In genomic region chr13:71957811-71958351, GRCm38 (mm10) we compare ENCODE assay signal across 11 mouse cellular contexts. TPM values are rescaled to one million over a fixed set of nuclear protein-coding genes. Genes with fewer than 3 reads are reported as not detected.
A peak's percentile ranks its signal among the peaks of the same experiment; 100 is the strongest.
DNase-seq lines count a peak whose midpoint lies in the region; ATAC-seq lines count a peak whose summit lies in the region.
"Had no signal": no experiment of that assay in that cellular context is flagged by ENCODE, and none has a peak within 500 bp of the region (broad histone marks: within the 10 kb centered on the region; RNA-seq: fewer than 3 reads in every experiment).

No protein-coding gene starts in this region.

- no peaks in the 10 kb centered on the region for H3K36me3 ChIP-seq in lung, embryonic 15.5 days
- no peaks in the 10 kb centered on the region for H3K36me3 ChIP-seq in limb, embryonic 12.5 days
- H3K36me3 ChIP-seq: liver, embryonic 15.5 days had no signal

- H3K27me3 ChIP-seq in lung, embryonic 15.5 days, result peaks cover 87% of the 10 kb centered on the region
- peaks cover 96% of the 10 kb centered on the region for H3K27me3 ChIP-seq in limb, embryonic 12.5 days

- H3K9ac ChIP-seq in lung, embryonic 15.5 days, result peak overlapping the region; percentile 24; the same call in 1 of the 2 replicates
- no peak overlapping the region for H3K9ac ChIP-seq in limb, embryonic 12.5 days (replicated peaks)
- H3K9ac ChIP-seq: liver, embryonic 15.5 days had no signal

- peak overlapping the region; percentile 53 for H3K4me3 ChIP-seq in lung, embryonic 15.5 days
- peak overlapping the region; percentile 60 for H3K4me3 ChIP-seq in limb, embryonic 12.5 days (replicated peaks)
- H3K4me3 ChIP-seq: liver, embryonic 15.5 days had no signal

- H3K4me1 ChIP-seq in lung, embryonic 15.5 days, result 0 out of 2 replicates have a peak, but pooled peaks cover 3% of the 10 kb centered on the region
- peaks cover 41% of the 10 kb centered on the region for H3K4me1 ChIP-seq in limb, embryonic 12.5 days (replicated peaks)
- H3K4me1 ChIP-seq: liver, embryonic 15.5 days had no signal

- peak overlapping the region; percentile 53 for H3K4me2 ChIP-seq in lung, embryonic 15.5 days
- H3K4me2 ChIP-seq in limb, embryonic 12.5 days, result peak overlapping the region; percentile 47
- H3K4me2 ChIP-seq: liver, embryonic 15.5 days had no signal

- no peak overlapping the region for H3K27ac ChIP-seq in lung, embryonic 15.5 days
- H3K27ac ChIP-seq in limb, embryonic 12.5 days, result no peak overlapping the region
- H3K27ac ChIP-seq: liver, embryonic 15.5 days had no signal

- no peak for ATAC-seq in lung, embryonic 15.5 days (ENCODE audit: borderline replicate concordance, extremely low read depth, low FRiP score, low TSS enrichment)
- no peak for ATAC-seq in limb, embryonic 12.5 days (ENCODE audit: insufficient number of reproducible peaks, insufficient read depth, low FRiP score, low TSS enrichment, low read depth)
- ATAC-seq in CD4-positive, CD25-positive, alpha-beta regulatory T cell, adult 4 months, result no peak

- no peaks in the 10 kb centered on the region for H3K9me3 ChIP-seq in lung, embryonic 15.5 days
- H3K9me3 ChIP-seq in limb, embryonic 12.5 days, result no peaks in the 10 kb centered on the region
- H3K9me3 ChIP-seq: liver, embryonic 15.5 days had no signal

- 4% methylated on average over 21 of the region's 21 CpGs for WGBS in lung, embryonic 15.5 days
- WGBS in limb, embryonic 12.5 days, result 2% methylated on average over 21 of the region's 21 CpGs

- peak; percentile 62 for DNase-seq in heart, adult 11 months
- DNase-seq in heart, adult 9 months (ENCODE audit: low spot score in 2 of 2), result no peak
- DNase-seq in lung, postnatal 14 days, result no peak
- DNase-seq in retina, embryonic 14.5 days (ENCODE audit: low spot score), result peak; percentile 36
- DNase-seq in frontal cortex, postnatal 25 days (ENCODE audit: low spot score in 2 of 2), result no peak
- DNase-seq: B cell, adult 2 months had no signal

RNA-seq across cellular contexts. Expression of gene Irx1, which starts 5.6 kb away (rescaled TPM):
- polyA plus RNA-seq in lung, embryonic 15.5 days (2015; fragmentation: Nextera tagmentation; extraction: Ambion mirVana), result 10.5 and 10.9 TPM in 2 replicates
- 6.1 and 6.9 TPM in 2 replicates for polyA plus RNA-seq in limb, embryonic 12.5 days (2016; fragmentation: Nextera tagmentation; extraction: Ambion mirVana)
- not detected for polyA plus RNA-seq in CD4-positive, CD25-positive, alpha-beta regulatory T cell, adult 4 months (2017; shearing (Covaris generic))
- polyA plus RNA-seq: large intestine, adult 2 months; liver, embryonic 15.5 days had no signal

Comparison
In these comparisons a context has a peak if more than half of its experiments do, and no peak if none do; other contexts are left out.
1. DNase-seq: peak in heart, adult 11 months (single experiment) and retina, embryonic 14.5 days (single experiment); none in heart, adult 9 months (0 of 2), lung, postnatal 14 days (single experiment) and frontal cortex, postnatal 25 days (0 of 2).